Mouse (Mus musculus) thymus, adult 2 months (tissue): ENCODE measurements around the gene Dgkh.

Source experiments
- CTCF ChIP-seq: fragments of 200-500 bp; IDR thresholded peaks from 2 replicates; pipeline ENCODE4 v1.5.1; 2012; ENCODE audit warnings: mild to moderate bottlenecking, control low read depth, low read length, moderate library complexity, borderline replicate concordance; ENCODE audit not compliant: control insufficient read depth, poor library complexity, insufficient read depth; ENCODE audit errors: extremely low read depth
- POLR2A ChIP-seq: fragments of 200-500 bp; IDR thresholded peaks from 2 replicates; pipeline ENCODE4 v1.6.1; 2012; ENCODE audit warnings: mild to moderate bottlenecking, low read length, control low read depth, moderate library complexity; ENCODE audit not compliant: control insufficient read depth, poor library complexity, insufficient read depth; ENCODE audit errors: extremely low read depth

DNA sequence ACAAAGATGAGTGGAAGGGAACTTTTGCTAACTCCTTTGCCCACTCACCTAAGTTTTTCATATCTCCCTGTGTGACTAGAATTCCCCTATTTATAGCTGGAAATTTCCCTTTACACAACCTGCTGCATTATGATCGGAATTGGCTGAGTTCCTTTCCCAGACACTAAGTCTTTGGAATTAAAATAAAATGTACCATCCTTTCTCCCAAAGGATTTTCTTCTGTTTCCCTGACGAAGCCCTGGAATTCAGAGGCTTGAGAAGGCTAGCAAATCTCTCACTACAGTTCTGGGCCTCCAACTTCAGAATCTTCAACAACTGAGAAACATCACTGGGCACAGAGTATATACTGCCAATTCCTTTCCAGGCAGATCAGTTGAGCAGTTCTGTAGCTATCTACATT, 197.2 kb downstream of the Dgkh start:
- TF ChIP-seq CTCF (no peak), POLR2A (no peak)
